Mouse (Mus musculus): ENCODE measurements around the gene Abhd16a.
A peak's percentile ranks its signal among the peaks of the same experiment; 100 is the strongest.

Gene Abhd16a

GRCm38 (mm10) chr17:35085208-35085865 is 3.7 kb upstream of the Abhd16a start, which contains the start of gene Ly6g6f:
Gene Ly6g6f (minus strand): TSS chr17:35085610.
- DNase-seq (ENCODE audit: low read depth) = no peak

- peak; percentile 47 for DNase-seq (ENCODE audit: low read depth)
Measured at GRCm38 (mm10) chr17:35088151-35088550, 912 bp upstream of the Abhd16a start.

GRCm38 (mm10) chr17:35090166-35090932 is 1.3 kb downstream of the Abhd16a start:
- DNase-seq (ENCODE audit: low read depth) = no peak

GRCm38 (mm10) chr17:35092403-35093198 is 3.5 kb downstream of the Abhd16a start:
- DNase-seq (ENCODE audit: low read depth) = no peak

GRCm38 (mm10) chr17:35094475-35095365 is 5.7 kb downstream of the Abhd16a start:
- no peak for DNase-seq (ENCODE audit: low read depth)

GRCm38 (mm10) chr17:35096597-35096996 is 7.5 kb downstream of the Abhd16a start:
- no peak for DNase-seq (ENCODE audit: low read depth)

- DNase-seq (ENCODE audit: low read depth) = no peak
Measured at GRCm38 (mm10) chr17:35097164-35097655, 8.1 kb downstream of the Abhd16a start.

- DNase-seq (ENCODE audit: low read depth) = no peak
Measured at GRCm38 (mm10) chr17:35100196-35100765, 11.2 kb downstream of the Abhd16a start.

- DNase-seq (ENCODE audit: low read depth) = no peak
Measured at GRCm38 (mm10) chr17:35101161-35101560, 12.1 kb downstream of the Abhd16a start.

GRCm38 (mm10) chr17:35102299-35102698 is 13.2 kb downstream of the Abhd16a start:
- no peak for DNase-seq (ENCODE audit: low read depth)

GRCm38 (mm10) chr17:35103221-35103690 is 14.2 kb downstream of the Abhd16a start:
- no peak for DNase-seq (ENCODE audit: low read depth)

- DNase-seq (ENCODE audit: low read depth) = no peak
Measured at GRCm38 (mm10) chr17:35104079-35104478, 15.0 kb downstream of the Abhd16a start.

- no peak for DNase-seq (ENCODE audit: low read depth)
Measured at GRCm38 (mm10) chr17:35104754-35105153, 15.7 kb downstream of the Abhd16a start.

- peak; percentile 55 for DNase-seq (ENCODE audit: low read depth)
Measured at GRCm38 (mm10) chr17:35105740-35106389, 16.8 kb downstream of the Abhd16a start.

GRCm38 (mm10) chr17:35106522-35106921 is 17.5 kb downstream of the Abhd16a start:
- no peak for DNase-seq (ENCODE audit: low read depth)

GRCm38 (mm10) chr17:35108097-35108496 is 19.0 kb downstream of the Abhd16a start, which contains the start of gene Ly6g5c:
Gene Ly6g5c (plus strand): TSS chr17:35108279.
- DNase-seq (ENCODE audit: low read depth) = no peak

GRCm38 (mm10) chr17:35111774-35112173 is 22.7 kb downstream of the Abhd16a start:
- DNase-seq (ENCODE audit: low read depth) = no peak

GRCm38 (mm10) chr17:35115046-35116019 is 26.3 kb downstream of the Abhd16a start, which contains the start of gene Ly6g5b:
Gene Ly6g5b (minus strand): TSS chr17:35115428.
- peak; percentile 73 for DNase-seq (ENCODE audit: low read depth)

GRCm38 (mm10) chr17:35120745-35121142 is 31.7 kb downstream of the Abhd16a start:
- no peak for DNase-seq (ENCODE audit: low read depth)
